Mouse (Mus musculus) forebrain, embryonic 13.5 days (tissue): ENCODE results near the gene Hprt. TPM values are rescaled to one million over a fixed set of nuclear protein-coding genes. Genes with fewer than 3 reads are reported as not detected.
"Not testable (repeated sequence)": the region's sequence is repeated elsewhere in the genome, so short reads cannot be mapped to it uniquely, and the experiment has no call there.

Experiments
- ATAC-seq: fragments of 200-750 bp; cut with Nextera tagmentation; 2 replicates; pipeline ENCODE4 v1.8.0; 2017
- H3K27ac ChIP-seq: fragments of 300-500 bp; sonication (generic); 2 replicates; pipeline ENCODE4 v1.5.1; 2015; ENCODE audit warnings: inconsistent platforms, mild to moderate bottlenecking, moderate library complexity
- H3K27me3 ChIP-seq: fragments of 300-500 bp; sonication (generic); 2 replicates; pipeline ENCODE4 v1.6.1; 2015; ENCODE audit warnings: mild to moderate bottlenecking, inconsistent platforms
- H3K36me3 ChIP-seq: fragments of 300-500 bp; sonication (generic); 2 replicates; pipeline ENCODE4 v1.6.1; 2015; ENCODE audit warnings: mild to moderate bottlenecking, inconsistent platforms; ENCODE audit not compliant: poor library complexity, severe bottlenecking
- H3K4me1 ChIP-seq: fragments of 300-500 bp; sonication (generic); 2 replicates; pipeline ENCODE4 v1.6.1; 2015; ENCODE audit warnings: inconsistent platforms
- H3K4me2 ChIP-seq: fragments of 300-500 bp; sonication (generic); 2 replicates; pipeline ENCODE4 v1.6.1; 2015; ENCODE audit warnings: inconsistent platforms, mild to moderate bottlenecking, moderate library complexity
- H3K4me3 ChIP-seq: fragments of 300-500 bp; sonication (generic); 2 replicates; pipeline ENCODE4 v1.5.1; 2015; ENCODE audit warnings: mild to moderate bottlenecking, inconsistent platforms
- H3K9ac ChIP-seq: fragments of 300-500 bp; sonication (generic); 2 replicates; pipeline ENCODE4 v1.6.1; 2015; ENCODE audit warnings: mild to moderate bottlenecking, inconsistent platforms
- H3K9me3 ChIP-seq: fragments of 300-500 bp; sonication (generic); replicated peaks from 2 replicates; pipeline ENCODE4 v1.6.1; 2016; ENCODE audit warnings: inconsistent platforms
- WGBS: fragments of 180-500 bp; shearing (Covaris S2); methylation state at CpG from one replicate; pipeline ENCODE4 v1.1.7; 2015; 5-methylcytosine and 5-hydroxymethylcytosine counted together
- polyA plus RNA-seq: library from polyadenylated mRNA; unstranded; fragments of >200 nt; fragmentation: Nextera tagmentation; extraction: Ambion mirVana; gene quantifications from 2 replicates; pipeline ENCODE4 v1.2.1, GENCODE M21; 2015

The Hprt gene
- polyA plus RNA-seq: 78.1 and 78.3 TPM in 2 replicates

DNA sequence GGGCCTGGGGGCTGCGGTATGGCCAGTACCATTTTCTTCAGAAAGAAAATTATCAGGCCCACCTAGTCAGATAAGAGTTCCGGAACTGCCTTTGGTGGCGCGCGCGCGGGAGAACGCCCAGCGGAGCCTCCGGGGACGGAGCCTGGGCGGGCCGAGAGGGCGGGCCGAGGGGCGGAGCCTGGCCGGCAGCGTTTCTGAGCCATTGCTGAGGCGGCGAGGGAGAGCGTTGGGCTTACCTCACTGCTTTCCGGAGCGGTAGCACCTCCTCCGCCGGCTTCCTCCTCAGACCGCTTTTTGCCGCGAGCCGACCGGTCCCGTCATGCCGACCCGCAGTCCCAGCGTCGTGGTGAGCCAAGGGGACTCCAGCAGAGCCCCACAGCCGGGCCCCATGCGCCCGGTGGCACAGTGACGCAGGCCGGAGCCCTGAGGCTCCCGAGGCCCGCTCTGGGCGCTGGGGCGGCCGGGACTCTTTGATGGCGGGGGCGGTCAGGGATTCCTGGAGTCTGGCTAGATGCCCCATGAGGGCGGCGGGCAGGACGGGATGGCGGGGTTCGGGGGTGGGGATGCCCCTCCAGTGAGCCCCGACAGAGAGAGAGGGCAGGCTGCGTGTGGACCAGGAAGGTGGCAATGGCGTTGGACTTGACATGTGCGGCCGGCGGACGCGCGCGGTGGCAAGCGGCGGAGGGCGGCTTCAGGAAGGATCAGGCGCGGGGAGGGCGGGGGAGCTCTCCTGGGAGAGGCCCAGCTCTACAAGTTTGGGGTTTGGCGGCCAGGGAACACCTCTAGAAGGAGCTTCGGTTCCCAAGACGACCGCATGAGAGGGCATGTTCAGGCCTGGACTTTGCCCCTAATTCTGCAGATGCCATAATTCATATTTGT lies at the start of gene Hprt:
TSS of gene Hprt (plus strand) at position 233 of the 879 bp plus-strand sequence.
- Histone ChIP-seq H3K4me2 (peak within 1 kb of the TSS; percentile 59), H3K36me3 (no peaks in the 10 kb centered on the region), H3K27ac (peak within 1 kb of the TSS; percentile 89), H3K9ac (peak within 1 kb of the TSS; percentile 79), H3K9me3 (no peaks in the 10 kb centered on the region), H3K27me3 (no peaks in the 10 kb centered on the region), H3K4me1 (peaks cover 9% of the 10 kb centered on the region; the same call in 1 of the 2 replicates), H3K4me3 (peak within 1 kb of the TSS; percentile 58)
- WGBS: 13% methylated on average over 64 of the region's 72 CpGs
- peak; percentile 98 for ATAC-seq

DNA sequence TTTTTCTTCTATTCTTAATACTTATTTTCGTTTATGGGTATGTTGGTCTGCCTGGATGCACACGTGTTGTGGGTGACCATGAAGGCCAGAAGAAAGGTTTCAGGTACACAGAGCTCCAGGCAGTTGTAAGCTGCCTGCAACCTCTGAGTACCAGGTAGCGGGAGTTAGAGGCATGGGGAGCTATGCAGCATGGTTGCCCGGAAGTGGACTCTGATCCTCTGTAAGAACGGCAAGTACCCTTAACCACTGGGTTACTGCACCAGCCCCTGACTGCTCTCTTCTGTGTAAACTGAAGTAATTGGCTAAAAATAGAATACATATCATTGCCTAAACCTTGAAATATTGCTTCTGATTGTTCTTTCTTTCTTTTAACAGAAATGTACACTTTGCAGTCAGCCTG lies 42.4 kb upstream of the Hprt start:
- Histone ChIP-seq H3K4me2 (no peak overlapping the region), H3K4me1 (no peaks in the 10 kb centered on the region), H3K27ac (no peak overlapping the region), H3K27me3 (no peaks in the 10 kb centered on the region), H3K4me3 (no peak overlapping the region), H3K9ac (no peak overlapping the region), H3K36me3 (peaks cover 57% of the 10 kb centered on the region), H3K9me3 (no peaks in the 10 kb centered on the region)
- WGBS: 93% methylated on average over 5 of the region's 5 CpGs
- ATAC-seq: no peak

DNA sequence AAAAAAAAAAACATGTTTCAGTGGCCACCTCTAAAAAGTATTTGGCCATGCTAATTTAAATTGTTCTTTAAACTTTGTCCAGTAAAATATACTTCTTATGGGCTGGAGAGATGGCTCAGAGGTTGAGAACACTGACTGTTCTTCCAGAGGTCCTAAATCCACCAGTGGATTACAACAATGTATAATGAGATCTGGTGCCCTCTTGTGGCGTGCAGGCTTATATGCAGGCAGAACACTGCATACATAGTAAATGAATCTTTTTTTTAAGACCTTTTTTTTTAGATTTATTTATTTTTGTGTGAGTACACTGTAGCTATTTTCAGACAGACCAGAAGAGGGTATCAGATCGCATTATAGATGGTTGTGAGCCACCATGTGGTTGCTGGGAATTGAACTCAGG lies 38.2 kb upstream of the Hprt start:
- no peak for ATAC-seq
- 60% methylated on average over 2 of the region's 2 CpGs for WGBS
- Histone ChIP-seq H3K4me1 (no peaks in the 10 kb centered on the region), H3K4me3 (no peak overlapping the region), H3K36me3 (peaks cover 53% of the 10 kb centered on the region), H3K27me3 (no peaks in the 10 kb centered on the region), H3K4me2 (no peak overlapping the region), H3K9me3 (no peaks in the 10 kb centered on the region), H3K27ac (no peak overlapping the region), H3K9ac (no peak overlapping the region)

DNA sequence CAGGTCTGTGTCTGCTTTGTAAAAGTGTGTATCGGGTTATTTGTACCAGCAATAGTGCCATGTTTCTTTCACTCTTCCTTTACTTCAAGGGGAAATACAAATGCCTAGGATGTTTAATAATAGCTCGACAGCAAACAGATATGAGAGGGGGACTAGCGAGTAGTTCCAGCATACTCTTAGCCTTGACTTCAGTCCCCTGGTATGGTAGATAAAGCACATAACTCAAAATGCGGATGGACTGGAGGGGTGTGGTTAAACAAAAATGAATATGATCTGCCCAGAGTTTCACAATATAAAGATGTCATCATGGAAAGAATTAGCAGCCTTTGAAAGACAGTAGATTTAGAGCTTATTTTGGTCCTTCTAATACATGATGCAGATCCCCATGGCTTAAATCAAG lies 31.0 kb upstream of the Hprt start:
- H3K4me2 ChIP-seq: no peak overlapping the region
- ATAC-seq: no peak
- WGBS: 86% methylated on average over 4 of the region's 4 CpGs

DNA sequence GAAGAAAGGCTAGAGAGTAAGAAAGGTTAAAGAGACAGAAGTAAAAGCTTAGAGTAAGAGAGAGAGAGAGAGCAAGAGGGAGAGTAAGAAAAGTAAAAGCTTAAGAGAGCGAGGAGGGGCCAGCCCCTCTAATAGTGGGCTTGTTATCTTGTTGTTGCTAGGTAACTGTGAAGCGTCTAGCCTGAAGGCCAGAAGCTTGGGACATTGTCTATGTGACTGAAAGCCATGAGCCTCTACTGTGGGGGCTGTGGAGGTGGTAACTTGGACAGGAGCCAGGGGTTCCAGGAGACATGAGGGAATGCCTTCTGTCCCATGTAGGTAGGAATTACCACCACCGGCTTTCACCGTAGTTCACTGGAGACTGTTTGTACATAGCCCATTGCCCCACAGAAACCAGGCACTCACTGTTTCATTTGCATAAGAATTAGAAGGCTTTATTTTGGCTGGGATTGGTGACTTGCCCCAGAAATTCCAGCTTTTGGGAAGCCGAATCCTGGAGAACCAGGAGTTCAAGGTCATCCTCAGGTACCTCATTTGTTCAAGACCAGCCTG lies 26.3 kb upstream of the Hprt start:
- no peaks in the 10 kb centered on the region for H3K27me3 ChIP-seq
- no peak overlapping the region for H3K4me3 ChIP-seq
- no peaks in the 10 kb centered on the region for H3K4me1 ChIP-seq
- H3K9me3 ChIP-seq: no peaks in the 10 kb centered on the region
- no peak overlapping the region for H3K27ac ChIP-seq
- H3K9ac ChIP-seq: no peak overlapping the region
- WGBS: 37% methylated on average over 5 of the region's 5 CpGs
- no peaks in the 10 kb centered on the region for H3K36me3 ChIP-seq
- peak; percentile 62; the same call in 1 of the 2 replicates for ATAC-seq
- H3K4me2 ChIP-seq: no peak overlapping the region

More for the DNA sequence above, 31.0 kb upstream of the Hprt start:
- Histone ChIP-seq H3K4me3 (no peak overlapping the region), H3K9me3 (no peaks in the 10 kb centered on the region), H3K27ac (no peak overlapping the region), H3K9ac (no peak overlapping the region), H3K4me1 (no peaks in the 10 kb centered on the region), H3K27me3 (no peaks in the 10 kb centered on the region), H3K36me3 (peaks cover 17% of the 10 kb centered on the region; the same call in 1 of the 2 replicates)

DNA sequence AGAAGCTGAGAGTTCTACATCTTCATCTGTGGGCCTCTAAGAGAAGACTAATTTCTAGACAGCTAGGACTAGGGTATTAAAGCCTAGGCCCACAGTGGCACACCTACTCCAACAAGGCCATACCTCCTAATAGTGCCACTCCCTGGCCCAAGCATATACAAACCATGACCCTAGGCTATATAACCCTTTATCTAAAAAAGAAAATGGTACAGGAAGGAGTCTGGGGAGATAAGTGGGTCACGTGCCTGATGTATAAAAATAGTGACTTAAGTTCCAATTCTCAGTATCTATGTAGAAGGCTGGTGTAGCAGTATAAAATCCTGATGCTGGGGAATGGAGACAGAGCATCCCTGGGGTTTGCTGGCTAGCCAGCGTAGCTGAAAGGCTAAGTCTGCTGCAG lies 22.8 kb upstream of the Hprt start:
- no peaks in the 10 kb centered on the region for H3K4me1 ChIP-seq
- no peak overlapping the region for H3K27ac ChIP-seq
- no peak overlapping the region for H3K4me2 ChIP-seq
- H3K9me3 ChIP-seq: no peaks in the 10 kb centered on the region
- no peak overlapping the region for H3K9ac ChIP-seq
- ATAC-seq: no peak
- WGBS: 90% methylated on average over 2 of the region's 2 CpGs
- H3K27me3 ChIP-seq: no peaks in the 10 kb centered on the region
- H3K4me3 ChIP-seq: no peak overlapping the region
- no peaks in the 10 kb centered on the region for H3K36me3 ChIP-seq

DNA sequence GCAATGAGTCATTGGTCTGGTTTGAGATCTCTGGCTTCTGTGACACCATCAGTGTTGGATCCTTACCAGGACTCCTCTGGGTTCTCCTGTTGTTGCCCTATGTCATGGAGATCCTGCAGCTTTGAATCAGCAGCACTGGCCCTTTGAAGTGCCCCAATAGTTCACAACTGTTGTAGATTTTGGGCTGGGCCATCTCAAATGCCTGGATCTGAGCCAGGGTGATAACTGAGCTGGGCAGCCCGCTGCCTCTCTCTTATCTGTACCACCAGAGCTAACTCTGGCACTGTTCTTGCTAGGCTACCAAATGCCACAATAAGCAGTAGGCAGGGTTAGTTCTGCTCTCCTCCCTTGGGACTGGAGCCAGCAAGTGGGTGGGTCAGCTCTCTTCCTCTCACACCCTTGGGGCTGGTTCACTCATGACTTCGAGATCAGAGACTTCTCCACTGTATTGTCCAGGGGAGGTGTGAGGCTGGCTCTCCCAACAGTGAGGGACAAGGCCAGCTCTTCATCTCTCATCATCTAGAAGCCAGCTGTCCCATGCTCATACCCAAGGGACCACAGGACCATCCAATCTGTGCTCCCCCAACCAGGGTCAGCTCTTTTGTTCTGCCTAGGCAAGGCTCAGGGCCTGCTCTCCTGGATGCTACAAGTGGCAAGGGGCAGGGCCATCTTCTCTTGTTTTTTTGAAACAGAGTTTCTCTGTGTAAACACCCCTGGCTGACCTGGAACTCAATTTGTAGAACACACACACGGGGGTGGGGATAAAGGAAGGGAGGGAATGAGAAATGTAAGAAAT lies 16.5 kb upstream of the Hprt start:
- Histone ChIP-seq H3K9me3 (no peaks in the 10 kb centered on the region), H3K4me1 (no peaks in the 10 kb centered on the region), H3K9ac (no peak overlapping the region), H3K27me3 (no peaks in the 10 kb centered on the region), H3K36me3 (no peaks in the 10 kb centered on the region), H3K4me2 (no peak overlapping the region), H3K27ac (no peak overlapping the region), H3K4me3 (no peak overlapping the region)
- whole genome bisulfite sequencing: 64% methylated on average over 3 of the region's 3 CpGs
- ATAC-seq: no peak

DNA sequence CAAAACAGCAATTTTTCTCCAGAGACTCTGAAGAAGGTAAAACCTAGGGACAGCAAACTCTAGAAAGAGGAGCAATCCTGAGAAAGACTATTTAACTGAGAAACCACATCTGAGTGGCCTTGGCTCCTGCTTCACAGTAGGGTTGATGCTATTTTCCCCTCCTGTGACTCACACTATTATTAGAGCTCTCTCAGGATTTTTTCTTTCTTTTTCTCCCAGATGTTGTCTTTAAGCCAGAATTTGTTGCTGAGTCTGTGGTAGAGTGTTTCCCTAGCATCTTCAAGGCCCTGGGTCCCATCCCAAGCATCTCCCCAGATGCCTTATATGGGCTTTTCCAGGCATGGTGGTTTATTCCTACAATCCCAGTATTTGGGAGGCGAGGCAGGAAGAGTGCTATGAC lies 15.8 kb upstream of the Hprt start:
- ATAC-seq: no peak
- Histone ChIP-seq H3K4me3 (no peak overlapping the region), H3K9me3 (no peaks in the 10 kb centered on the region), H3K36me3 (no peaks in the 10 kb centered on the region), H3K9ac (no peak overlapping the region), H3K4me2 (no peak overlapping the region), H3K27ac (no peak overlapping the region), H3K4me1 (no peaks in the 10 kb centered on the region), H3K27me3 (no peaks in the 10 kb centered on the region)
- WGBS: 57% methylated on average over 1 of the region's 1 CpGs

DNA sequence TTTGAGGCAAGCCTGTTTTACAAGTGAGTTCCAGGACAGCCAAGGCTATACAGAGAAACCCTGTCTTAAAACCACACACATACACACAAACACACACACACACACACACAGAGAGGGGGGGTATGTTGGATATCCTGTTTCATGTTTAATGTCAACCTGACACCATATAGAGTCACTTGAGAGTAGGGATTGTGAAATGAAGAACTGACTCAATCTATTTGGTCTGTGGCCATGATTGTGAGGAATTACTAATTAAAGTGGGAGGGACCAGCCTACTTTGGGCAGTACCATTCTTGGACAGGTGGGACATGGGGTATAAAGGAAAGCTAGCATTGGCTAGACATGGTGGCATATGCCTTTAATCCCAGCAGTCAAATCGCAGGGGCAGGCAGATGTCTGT lies 15.3 kb upstream of the Hprt start:
- no peak for ATAC-seq
- no peaks in the 10 kb centered on the region for H3K4me1 ChIP-seq
- H3K4me2 ChIP-seq: no peak overlapping the region

DNA sequence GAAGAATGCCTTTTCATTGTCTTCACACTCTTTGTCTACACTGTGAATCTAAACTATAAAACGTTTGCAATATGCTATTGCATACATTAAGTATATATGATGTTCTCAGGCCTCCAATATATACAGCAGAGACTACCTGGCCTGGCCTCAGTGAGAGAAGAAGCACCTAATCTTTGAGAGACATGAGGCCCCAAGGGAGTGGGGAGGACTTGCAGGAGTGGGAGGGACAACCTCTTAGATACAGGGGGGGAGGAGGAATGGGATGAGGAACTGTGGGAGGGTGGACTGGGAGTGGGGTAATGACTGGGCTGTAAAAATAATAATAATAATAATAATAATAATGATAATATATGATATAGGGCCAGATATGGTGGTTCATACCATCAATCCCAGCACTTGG lies 9.4 kb upstream of the Hprt start:
- Histone ChIP-seq H3K9me3 (no peaks in the 10 kb centered on the region), H3K4me2 (no peak overlapping the region), H3K27me3 (no peaks in the 10 kb centered on the region), H3K4me1 (no peaks in the 10 kb centered on the region), H3K27ac (no peak overlapping the region), H3K36me3 (no peaks in the 10 kb centered on the region), H3K4me3 (no peak overlapping the region), H3K9ac (no peak overlapping the region)
- ATAC-seq: no peak
- 48% methylated on average over 1 of the region's 1 CpGs for WGBS

More for the DNA sequence above, 15.3 kb upstream of the Hprt start:
- H3K27me3 ChIP-seq: no peaks in the 10 kb centered on the region
- WGBS: 95% methylated on average over 1 of the region's 1 CpGs
- no peak overlapping the region for H3K4me3 ChIP-seq
- no peaks in the 10 kb centered on the region for H3K36me3 ChIP-seq
- no peaks in the 10 kb centered on the region for H3K9me3 ChIP-seq
- H3K9ac ChIP-seq: no peak overlapping the region
- no peak overlapping the region for H3K27ac ChIP-seq

DNA sequence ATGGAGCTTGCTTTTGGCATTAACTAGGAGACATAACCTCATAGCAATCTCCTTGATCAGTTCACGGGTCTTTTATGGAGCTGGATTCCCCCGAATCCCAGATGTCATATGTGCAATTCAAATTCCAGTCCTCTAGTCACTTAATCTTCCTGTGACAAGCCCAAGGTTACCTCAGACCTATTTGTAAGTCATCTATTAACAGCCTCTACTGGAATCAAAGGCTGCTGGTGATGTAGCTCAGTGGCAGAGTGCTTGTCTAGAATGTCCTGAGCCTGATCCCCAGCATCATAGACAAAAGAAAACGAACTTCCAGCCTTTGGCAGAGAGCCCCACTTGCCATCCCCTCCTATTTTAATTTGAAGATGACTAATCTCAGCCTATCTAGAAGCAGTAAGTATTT lies 6.6 kb upstream of the Hprt start:
- Histone ChIP-seq H3K36me3 (no peaks in the 10 kb centered on the region), H3K4me3 (no peak overlapping the region)
- WGBS: 71% methylated on average over 3 of the region's 3 CpGs

DNA sequence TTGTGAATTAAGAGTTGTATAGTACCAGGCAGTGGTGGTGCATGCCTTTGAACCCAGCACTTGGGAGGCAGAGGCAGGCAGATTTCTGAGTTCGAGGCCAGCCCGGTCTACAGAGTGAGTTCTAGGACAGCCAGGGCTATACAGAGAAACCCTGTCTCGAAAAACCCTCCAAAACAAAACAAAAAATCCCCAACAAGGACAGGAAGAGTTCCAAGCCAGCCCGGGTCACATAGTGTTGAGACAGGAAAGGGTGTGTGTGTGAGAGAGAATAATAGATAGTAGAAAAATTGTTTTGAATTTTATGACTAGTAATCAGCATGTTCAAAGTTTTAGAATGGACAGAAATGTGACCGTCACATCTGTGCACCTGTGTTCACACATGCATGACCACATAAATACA lies 6.8 kb downstream of the Hprt start:
- H3K9ac ChIP-seq, H3K36me3 ChIP-seq, ATAC-seq, H3K4me2 ChIP-seq, H3K9me3 ChIP-seq, H3K4me3 ChIP-seq, H3K27me3 ChIP-seq, H3K27ac ChIP-seq, H3K4me1 ChIP-seq: not testable (repeated sequence)
- WGBS: 84% methylated on average over 5 of the region's 5 CpGs

More for the DNA sequence above, 6.6 kb upstream of the Hprt start:
- H3K9ac ChIP-seq: no peak overlapping the region
- H3K4me2 ChIP-seq: no peak overlapping the region
- no peaks in the 10 kb centered on the region for H3K27me3 ChIP-seq
- H3K4me1 ChIP-seq: no peaks in the 10 kb centered on the region
- ATAC-seq: no peak
- H3K9me3 ChIP-seq: no peaks in the 10 kb centered on the region
- H3K27ac ChIP-seq: no peak overlapping the region
